Mouse (Mus musculus) lung, adult 2 months (tissue): Measurements from ENCODE around the gene Pkmyt1. TPM values are rescaled to one million over a fixed set of nuclear protein-coding genes. Genes with fewer than 3 reads are reported as not detected.

Experiments used
- DNase-seq: peaks from one replicate; pipeline ENCODE4 v3.0.0; 2022
- H3K4me1 ChIP-seq: fragments of 200-500 bp; 2 replicates; pipeline ENCODE4 v1.6.1; 2011; ENCODE audit warnings: low read length; ENCODE audit not compliant: control insufficient read depth, insufficient read depth
- H3K4me3 ChIP-seq: fragments of 200-500 bp; replicated peaks from 2 replicates; pipeline ENCODE3; 2011; ENCODE audit warnings: low read depth, mild to moderate bottlenecking, control low read depth, low read length; ENCODE audit errors: extremely low read depth
- CTCF ChIP-seq: fragments of 200-500 bp; IDR thresholded peaks from 2 replicates; pipeline ENCODE4 v1.5.1; 2011; ENCODE audit warnings: mild to moderate bottlenecking, low read length, control low read depth; ENCODE audit not compliant: insufficient read depth
- POLR2A ChIP-seq: fragments of 200-500 bp; IDR thresholded peaks from 2 replicates; pipeline ENCODE4 v1.6.1; 2011; ENCODE audit warnings: low read depth, mild to moderate bottlenecking, control low read depth, low read length, borderline replicate concordance; ENCODE audit errors: extremely low read depth
- WGBS: fragments of 180-500 bp; shearing (Covaris S2); methylation state at CpG from one replicate; pipeline ENCODE4 v1.1.7; 2018; 5-methylcytosine and 5-hydroxymethylcytosine counted together
- polyA plus RNA-seq: library from polyadenylated mRNA; depleted of rRNA; stranded (reverse); fragments of >200 nt; gene quantifications from 2 replicates; pipeline ENCODE4 v1.2.3, GENCODE M21; 2012

Pkmyt1 gene
- polyA plus RNA-seq, 1 experiment, result 21.8 TPM

- 4% methylated on average over 48 of the region's 48 CpGs for WGBS
- H3K4me3 ChIP-seq, result peak overlapping the region; percentile 78
- peaks cover 14% of the 10 kb centered on the region for H3K4me1 ChIP-seq
- DNase-seq, result no peak
- TF ChIP-seq POLR2A, result no peak
- no peak for TF ChIP-seq CTCF
Measured at GRCm38 (mm10) chr17:23739202-23740135, 13.3 kb downstream of the Pkmyt1 start.

DNA sequence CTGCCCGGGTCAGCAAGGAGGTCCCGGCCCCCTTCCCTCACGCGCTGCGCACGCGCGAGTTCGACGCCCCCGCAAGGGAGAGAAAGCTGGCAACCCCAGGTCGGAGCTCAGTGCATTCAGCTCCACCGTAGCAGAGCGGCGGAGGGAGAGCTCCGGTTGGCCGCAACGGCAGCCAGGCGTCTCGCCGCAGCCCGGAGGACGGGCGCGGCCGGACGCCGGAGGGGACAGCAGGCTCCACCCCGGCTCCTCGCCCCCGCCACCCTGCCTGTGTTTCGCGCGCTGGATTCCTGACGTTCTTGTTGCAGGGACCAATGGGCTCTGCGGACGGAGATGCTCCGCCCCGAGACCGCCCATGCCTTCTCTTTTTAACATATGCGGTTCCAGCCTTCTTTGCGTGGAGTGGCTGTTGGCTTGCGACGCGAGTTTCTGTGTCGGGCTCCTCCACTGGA lies 14.0 kb downstream of the Pkmyt1 start:
- Histone ChIP-seq H3K4me1 (peaks cover 14% of the 10 kb centered on the region), H3K4me3 (peak overlapping the region; percentile 78)
- DNase-seq, result peak; percentile 87
- 0% methylated on average over 44 of the region's 46 CpGs for WGBS
- TF ChIP-seq CTCF (no peak), POLR2A (peak; percentile 78)

- DNase-seq, result no peak
- TF ChIP-seq CTCF (no peak), POLR2A (no peak)
- WGBS, result 5% methylated on average over 13 of the region's 13 CpGs
- H3K4me3 ChIP-seq, result peak within 1 kb of the TSS; percentile 78
- H3K4me1 ChIP-seq, result peaks cover 14% of the 10 kb centered on the region
Measured at GRCm38 (mm10) chr17:23740598-23741021, 14.5 kb downstream of the Pkmyt1 start, which contains the start of gene Paqr4. Gene Paqr4, minus strand, starts transcription at chr17:23740867.

DNA sequence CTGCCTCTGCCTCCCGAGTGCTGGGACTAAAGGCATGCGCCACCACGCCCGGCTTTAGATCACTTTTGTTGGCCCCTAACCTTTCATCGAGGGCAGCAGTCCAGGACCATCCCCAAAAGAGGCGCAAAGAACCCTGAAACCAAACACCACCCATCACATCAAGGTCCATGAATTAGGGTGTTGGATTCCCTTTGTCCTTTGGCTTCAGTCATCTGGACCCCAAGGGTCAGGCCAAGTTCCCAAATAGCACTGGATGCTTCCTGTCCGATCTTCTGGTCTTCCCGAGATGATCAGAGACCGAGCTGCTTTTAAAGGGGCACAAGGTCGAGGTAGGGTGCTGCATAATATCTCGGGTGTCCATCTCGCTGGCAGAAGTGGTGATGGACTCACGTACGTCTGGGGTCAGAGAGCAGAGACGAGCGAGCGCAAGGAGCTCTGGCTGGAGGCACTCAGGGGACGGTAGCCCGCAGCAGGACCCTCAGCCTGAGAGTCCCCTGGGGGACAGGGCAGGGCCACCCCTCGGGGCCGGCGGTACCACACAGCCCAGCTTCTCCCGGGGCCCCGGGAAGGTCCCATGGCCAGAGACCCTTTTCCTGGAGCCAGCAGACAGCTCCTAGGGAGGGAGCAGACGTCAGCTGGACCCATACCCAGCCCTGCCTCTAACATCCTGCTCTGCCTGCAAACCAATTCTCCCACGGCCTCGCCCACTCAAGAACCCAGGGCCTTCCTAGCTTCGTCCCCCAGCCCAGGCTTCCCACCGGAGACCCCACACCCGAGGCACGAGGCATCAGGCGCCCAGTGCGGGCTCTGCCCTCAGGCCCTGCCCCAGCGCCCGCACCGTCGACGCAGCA lies 15.4 kb downstream of the Pkmyt1 start:
- H3K4me3 ChIP-seq, result no peak overlapping the region
- H3K4me1 ChIP-seq, result peaks cover 14% of the 10 kb centered on the region
- TF ChIP-seq POLR2A, result no peak
- TF ChIP-seq CTCF, result no peak
- 47% methylated on average over 38 of the region's 38 CpGs for WGBS
- DNase-seq, result no peak

DNA sequence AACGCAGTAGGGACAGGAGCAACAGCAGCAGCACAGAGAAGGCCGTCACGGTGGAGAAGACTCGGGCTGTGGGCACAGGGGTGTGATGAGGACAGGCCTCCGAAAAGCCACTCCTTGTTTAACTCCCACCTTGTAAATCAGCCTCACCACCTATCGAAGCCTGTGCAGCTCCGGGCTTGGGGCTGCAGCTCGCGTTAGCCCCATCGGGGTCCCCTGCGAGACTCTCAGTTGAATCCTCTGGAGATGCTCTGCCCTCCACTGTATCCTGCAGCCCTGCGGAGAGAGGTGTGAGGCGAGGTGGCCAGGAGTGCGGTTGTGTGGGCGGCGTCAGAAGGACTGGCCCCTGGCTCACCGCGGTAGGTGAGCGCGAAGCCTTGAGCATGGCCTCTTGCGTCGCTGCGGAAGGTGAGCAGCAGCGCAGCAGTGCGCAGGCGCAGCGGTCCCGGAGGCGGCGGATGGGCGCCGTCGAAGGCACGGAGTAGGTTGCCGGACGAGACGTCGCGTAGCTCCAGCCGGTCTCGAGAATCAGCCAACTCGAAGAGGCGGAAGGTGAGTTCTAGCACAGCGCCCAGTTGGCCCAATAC lies 16.2 kb downstream of the Pkmyt1 start:
- peaks cover 14% of the 10 kb centered on the region for H3K4me1 ChIP-seq
- no peak overlapping the region for H3K4me3 ChIP-seq
- TF ChIP-seq POLR2A (0 out of 2 replicates have a peak, but pooled peaks have one; percentile 15), CTCF (no peak)
- DNase-seq, result peak; percentile 44
- WGBS, result 10% methylated on average over 44 of the region's 44 CpGs

GRCm38 (mm10) chr17:23742941-23743340 lies 16.8 kb downstream of the Pkmyt1 start:
- no peak for DNase-seq
- Histone ChIP-seq H3K4me3 (no peak overlapping the region), H3K4me1 (peaks cover 14% of the 10 kb centered on the region)
- TF ChIP-seq POLR2A (no peak), CTCF (no peak)
- 62% methylated on average over 12 of the region's 12 CpGs for WGBS

DNA sequence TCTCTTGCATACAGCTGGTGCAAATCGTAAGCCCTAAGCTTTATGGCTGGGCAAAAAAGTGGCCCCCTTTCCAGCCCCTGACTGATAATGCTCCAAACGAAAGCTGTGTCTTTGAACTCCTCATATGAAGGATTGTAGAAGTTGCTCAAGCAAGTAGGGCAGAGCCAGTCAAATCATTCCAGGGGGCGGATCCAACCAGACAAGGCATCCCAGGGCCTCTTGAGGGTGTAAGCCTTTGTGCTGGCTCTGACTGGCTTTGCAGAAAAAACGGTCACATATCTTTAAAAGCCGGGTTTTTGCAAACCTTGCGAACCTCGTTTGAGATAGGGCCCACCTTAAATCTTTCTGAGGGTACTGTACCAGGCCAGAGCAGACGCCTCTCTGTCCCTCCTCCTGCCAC lies 17.9 kb downstream of the Pkmyt1 start:
- peaks cover 8% of the 10 kb centered on the region for H3K4me1 ChIP-seq
- WGBS, result 57% methylated on average over 8 of the region's 8 CpGs
- TF ChIP-seq POLR2A (no peak), CTCF (no peak)
- no peak for DNase-seq
- H3K4me3 ChIP-seq, result no peak overlapping the region

DNA sequence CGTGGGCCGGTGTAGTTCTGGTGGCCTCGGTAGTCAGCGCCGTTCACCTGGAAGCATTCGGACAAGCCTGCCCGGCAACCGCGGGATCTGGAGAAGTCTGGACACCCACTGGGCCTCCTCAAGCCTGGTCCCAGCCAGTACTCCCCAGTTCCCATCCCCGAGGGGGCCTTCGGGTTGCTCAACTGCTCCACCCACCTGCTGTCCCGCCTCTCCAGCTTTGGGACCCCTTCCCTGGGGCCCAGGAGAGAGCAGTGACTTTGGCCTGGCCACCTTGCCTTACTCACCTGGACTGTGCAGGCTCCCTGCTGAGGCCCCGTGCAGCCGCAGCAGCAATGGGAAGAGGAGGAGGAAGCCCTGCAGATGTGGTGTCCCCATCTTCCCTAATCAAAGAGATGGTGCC lies 18.5 kb downstream of the Pkmyt1 start:
- no peak overlapping the region for H3K4me3 ChIP-seq
- 14% methylated on average over 14 of the region's 14 CpGs for WGBS
- no peak for TF ChIP-seq CTCF
- TF ChIP-seq POLR2A, result no peak

GRCm38 (mm10) chr17:23745301-23746251 lies 19.4 kb downstream of the Pkmyt1 start, which contains the start of gene Kremen2:
Gene Kremen2, minus strand, starts transcription at chr17:23745833.
- H3K4me1 ChIP-seq, result peaks cover 12% of the 10 kb centered on the region
- WGBS, result 3% methylated on average over 43 of the region's 45 CpGs
- TF ChIP-seq POLR2A (no peak), CTCF (no peak)
- H3K4me3 ChIP-seq, result no peak within 1 kb of the TSS
- no peak for DNase-seq

More for the DNA sequence above, 18.5 kb downstream of the Pkmyt1 start:
- no peak for DNase-seq
- H3K4me1 ChIP-seq, result peaks cover 8% of the 10 kb centered on the region
